Mouse (Mus musculus): Measurements from ENCODE around the gene Fmod. TPM values are rescaled to one million over a fixed set of nuclear protein-coding genes. Genes with fewer than 3 reads are reported as not detected.

Gene Fmod
- polyA plus RNA-seq, 1 experiment from 2014 or later, result 16.0 TPM

- H3K27ac ChIP-seq (ENCODE audit: low read depth, low read length), result no peak overlapping the region
- H3K4me1 ChIP-seq (ENCODE audit: control insufficient read depth, insufficient read depth, low read length), result 0 out of 2 replicates have a peak, but pooled peaks cover 3% of the 10 kb centered on the region
- no peaks in the 10 kb centered on the region for H3K9me3 ChIP-seq (ENCODE audit: control insufficient read depth, low read length)
- no peaks in the 10 kb centered on the region for H3K36me3 ChIP-seq (ENCODE audit: control insufficient read depth, insufficient read depth, low read length)
- 77% methylated on average over 6 of the region's 6 CpGs for WGBS
- no peak overlapping the region for H3K4me3 ChIP-seq (ENCODE audit: low read depth, low read length)
- ATAC-seq (ENCODE audit: insufficient read depth, low FRiP score, low TSS enrichment) (no peak), DNase-seq (ENCODE audit: low spot score) (no peak)
- H3K9ac ChIP-seq (ENCODE audit: low read length), result no peak overlapping the region
- H3K4me2 ChIP-seq (ENCODE audit: low read depth), result no peak overlapping the region
- no peaks in the 10 kb centered on the region for H3K27me3 ChIP-seq (ENCODE audit: control insufficient read depth, insufficient read depth, low read length)
These were observed 10.4 kb downstream of the Fmod start for GRCm38 (mm10) chr1:134047431-134047830.

GRCm38 (mm10) chr1:134048759-134049158 is 11.7 kb downstream of the Fmod start:
- DNase-seq (ENCODE audit: low spot score), result peak; percentile 78
- Histone ChIP-seq H3K4me3 (ENCODE audit: low read depth, low read length) (no peak overlapping the region), H3K4me1 (ENCODE audit: control insufficient read depth, insufficient read depth, low read length) (0 out of 2 replicates have a peak, but pooled peaks cover 3% of the 10 kb centered on the region), H3K27me3 (ENCODE audit: control insufficient read depth, insufficient read depth, low read length) (no peaks in the 10 kb centered on the region), H3K9ac (ENCODE audit: low read length) (no peak overlapping the region), H3K4me2 (ENCODE audit: low read depth) (no peak overlapping the region), H3K36me3 (ENCODE audit: control insufficient read depth, insufficient read depth, low read length) (no peaks in the 10 kb centered on the region), H3K9me3 (ENCODE audit: control insufficient read depth, low read length) (no peaks in the 10 kb centered on the region), H3K27ac (ENCODE audit: low read depth, low read length) (no peak overlapping the region)
- 5% methylated on average over 5 of the region's 5 CpGs for WGBS
- no peak; the same call in 1 of the 2 replicates for ATAC-seq (ENCODE audit: insufficient read depth, low FRiP score, low TSS enrichment)

- 70% methylated on average over 6 of the region's 6 CpGs for WGBS
These were observed 12.5 kb downstream of the Fmod start for GRCm38 (mm10) chr1:134049542-134049941.

GRCm38 (mm10) chr1:134053207-134053606 is 16.2 kb downstream of the Fmod start:
- peak; percentile 69; the same call in 1 of the 2 replicates for ATAC-seq (ENCODE audit: insufficient read depth, low FRiP score, low TSS enrichment)
- no peak overlapping the region for H3K4me3 ChIP-seq (ENCODE audit: low read depth, low read length)
- WGBS, result 7% methylated on average over 6 of the region's 6 CpGs
- no peaks in the 10 kb centered on the region for H3K4me1 ChIP-seq (ENCODE audit: control insufficient read depth, insufficient read depth, low read length)
- no peaks in the 10 kb centered on the region for H3K36me3 ChIP-seq (ENCODE audit: control insufficient read depth, insufficient read depth, low read length)
- H3K27me3 ChIP-seq (ENCODE audit: control insufficient read depth, insufficient read depth, low read length), result no peaks in the 10 kb centered on the region
- no peaks in the 10 kb centered on the region for H3K9me3 ChIP-seq (ENCODE audit: control insufficient read depth, low read length)
- DNase-seq (ENCODE audit: low spot score), result peak; percentile 86
- no peak overlapping the region for H3K9ac ChIP-seq (ENCODE audit: low read length)
- no peak overlapping the region for H3K27ac ChIP-seq (ENCODE audit: low read depth, low read length)
- no peak overlapping the region for H3K4me2 ChIP-seq (ENCODE audit: low read depth)

More at GRCm38 (mm10) chr1:134049542-134049941, 12.5 kb downstream of the Fmod start:
- Histone ChIP-seq H3K4me2 (ENCODE audit: low read depth) (no peak overlapping the region), H3K4me3 (ENCODE audit: low read depth, low read length) (no peak overlapping the region), H3K36me3 (ENCODE audit: control insufficient read depth, insufficient read depth, low read length) (no peaks in the 10 kb centered on the region), H3K4me1 (ENCODE audit: control insufficient read depth, insufficient read depth, low read length) (0 out of 2 replicates have a peak, but pooled peaks cover 3% of the 10 kb centered on the region), H3K9me3 (ENCODE audit: control insufficient read depth, low read length) (no peaks in the 10 kb centered on the region), H3K27ac (ENCODE audit: low read depth, low read length) (no peak overlapping the region), H3K27me3 (ENCODE audit: control insufficient read depth, insufficient read depth, low read length) (no peaks in the 10 kb centered on the region), H3K9ac (ENCODE audit: low read length) (no peak overlapping the region)
- DNase-seq (ENCODE audit: low spot score) (no peak), ATAC-seq (ENCODE audit: insufficient read depth, low FRiP score, low TSS enrichment) (no peak)

GRCm38 (mm10) chr1:134055058-134055457 is 18.0 kb downstream of the Fmod start:
- Histone ChIP-seq H3K27me3 (ENCODE audit: control insufficient read depth, insufficient read depth, low read length) (no peaks in the 10 kb centered on the region), H3K9me3 (ENCODE audit: control insufficient read depth, low read length) (no peaks in the 10 kb centered on the region), H3K27ac (ENCODE audit: low read depth, low read length) (no peak overlapping the region), H3K4me3 (ENCODE audit: low read depth, low read length) (no peak overlapping the region), H3K4me2 (ENCODE audit: low read depth) (no peak overlapping the region), H3K9ac (ENCODE audit: low read length) (no peak overlapping the region), H3K4me1 (ENCODE audit: control insufficient read depth, insufficient read depth, low read length) (peaks cover 4% of the 10 kb centered on the region; the same call in 1 of the 2 replicates), H3K36me3 (ENCODE audit: control insufficient read depth, insufficient read depth, low read length) (no peaks in the 10 kb centered on the region)
- DNase-seq (ENCODE audit: low spot score) (no peak), ATAC-seq (ENCODE audit: insufficient read depth, low FRiP score, low TSS enrichment) (no peak)
- 56% methylated on average over 9 of the region's 9 CpGs for WGBS

GRCm38 (mm10) chr1:134055666-134056245 is 18.7 kb downstream of the Fmod start:
- 84% methylated on average over 9 of the region's 9 CpGs for WGBS
- H3K4me1 ChIP-seq (ENCODE audit: control insufficient read depth, insufficient read depth, low read length), result peaks cover 9% of the 10 kb centered on the region; the same call in 1 of the 2 replicates

GRCm38 (mm10) chr1:134056285-134056684 is 19.2 kb downstream of the Fmod start:
- Histone ChIP-seq H3K4me3 (ENCODE audit: low read depth, low read length) (no peak overlapping the region), H3K27ac (ENCODE audit: low read depth, low read length) (no peak overlapping the region), H3K9me3 (ENCODE audit: control insufficient read depth, low read length) (no peaks in the 10 kb centered on the region), H3K36me3 (ENCODE audit: control insufficient read depth, insufficient read depth, low read length) (no peaks in the 10 kb centered on the region), H3K27me3 (ENCODE audit: control insufficient read depth, insufficient read depth, low read length) (no peaks in the 10 kb centered on the region), H3K4me2 (ENCODE audit: low read depth) (no peak overlapping the region), H3K4me1 (ENCODE audit: control insufficient read depth, insufficient read depth, low read length) (peaks cover 13% of the 10 kb centered on the region), H3K9ac (ENCODE audit: low read length) (no peak overlapping the region)
- 75% methylated on average over 4 of the region's 4 CpGs for WGBS
- no peak for ATAC-seq (ENCODE audit: insufficient read depth, low FRiP score, low TSS enrichment)
- DNase-seq (ENCODE audit: low spot score), result no peak

More at GRCm38 (mm10) chr1:134055666-134056245, 18.7 kb downstream of the Fmod start:
- Histone ChIP-seq H3K36me3 (ENCODE audit: control insufficient read depth, insufficient read depth, low read length) (no peaks in the 10 kb centered on the region), H3K9me3 (ENCODE audit: control insufficient read depth, low read length) (no peaks in the 10 kb centered on the region), H3K27ac (ENCODE audit: low read depth, low read length) (no peak overlapping the region), H3K9ac (ENCODE audit: low read length) (no peak overlapping the region), H3K4me2 (ENCODE audit: low read depth) (no peak overlapping the region), H3K27me3 (ENCODE audit: control insufficient read depth, insufficient read depth, low read length) (no peaks in the 10 kb centered on the region), H3K4me3 (ENCODE audit: low read depth, low read length) (no peak overlapping the region)
- ATAC-seq (ENCODE audit: insufficient read depth, low FRiP score, low TSS enrichment), result no peak
- no peak for DNase-seq (ENCODE audit: low spot score)

GRCm38 (mm10) chr1:134057736-134058135 is 20.7 kb downstream of the Fmod start:
- Histone ChIP-seq H3K4me1 (ENCODE audit: control insufficient read depth, insufficient read depth, low read length) (peaks cover 18% of the 10 kb centered on the region), H3K4me3 (ENCODE audit: low read depth, low read length) (no peak overlapping the region), H3K4me2 (ENCODE audit: low read depth) (no peak overlapping the region), H3K9ac (ENCODE audit: low read length) (no peak overlapping the region), H3K9me3 (ENCODE audit: control insufficient read depth, low read length) (no peaks in the 10 kb centered on the region), H3K27ac (ENCODE audit: low read depth, low read length) (no peak overlapping the region), H3K36me3 (ENCODE audit: control insufficient read depth, insufficient read depth, low read length) (no peaks in the 10 kb centered on the region), H3K27me3 (ENCODE audit: control insufficient read depth, insufficient read depth, low read length) (no peaks in the 10 kb centered on the region)
- no peak for ATAC-seq (ENCODE audit: insufficient read depth, low FRiP score, low TSS enrichment)
- WGBS, result 72% methylated on average over 8 of the region's 8 CpGs
- DNase-seq (ENCODE audit: low spot score), result no peak

- Histone ChIP-seq H3K4me1 (ENCODE audit: control insufficient read depth, insufficient read depth, low read length) (peaks cover 30% of the 10 kb centered on the region), H3K4me2 (ENCODE audit: low read depth) (no peak overlapping the region), H3K9ac (ENCODE audit: low read length) (no peak overlapping the region), H3K27me3 (ENCODE audit: control insufficient read depth, insufficient read depth, low read length) (no peaks in the 10 kb centered on the region), H3K36me3 (ENCODE audit: control insufficient read depth, insufficient read depth, low read length) (no peaks in the 10 kb centered on the region), H3K4me3 (ENCODE audit: low read depth, low read length) (no peak overlapping the region), H3K9me3 (ENCODE audit: control insufficient read depth, low read length) (no peaks in the 10 kb centered on the region), H3K27ac (ENCODE audit: low read depth, low read length) (no peak overlapping the region)
- DNase-seq (ENCODE audit: low spot score), result no peak
- no peak for ATAC-seq (ENCODE audit: insufficient read depth, low FRiP score, low TSS enrichment)
- WGBS, result 80% methylated on average over 6 of the region's 6 CpGs
These were observed 21.8 kb downstream of the Fmod start for GRCm38 (mm10) chr1:134058870-134059269.
